Mouse (Mus musculus) kidney, postnatal 0 days (tissue): ENCODE results near the gene Gm26620. TPM values are rescaled to one million over a fixed set of nuclear protein-coding genes. Genes with fewer than 3 reads are reported as not detected.

Experiments used
- ATAC-seq: fragments of 200-750 bp; cut with Nextera tagmentation; replicated peaks from 2 replicates; pipeline ENCODE4 v1.8.0; 2017; ENCODE audit warnings: low read depth, moderate number of reproducible peaks, moderate TSS enrichment, moderate library complexity; ENCODE audit not compliant: low FRiP score
- DNase-seq: peaks from one replicate; pipeline ENCODE4 v3.0.0-alpha.2; 2016; ENCODE audit warnings: low spot score
- H3K27ac ChIP-seq: fragments of 300-500 bp; sonication (generic); 2 replicates; pipeline ENCODE4 v1.5.1; 2014; ENCODE audit warnings: mild to moderate bottlenecking
- H3K27me3 ChIP-seq: fragments of 300-500 bp; sonication (generic); 2 replicates; pipeline ENCODE4 v1.6.1; 2014; ENCODE audit warnings: low read length, mixed read lengths; ENCODE audit not compliant: insufficient read depth
- H3K36me3 ChIP-seq: fragments of 300-500 bp; sonication (generic); 2 replicates; pipeline ENCODE4 v1.6.1; 2014; ENCODE audit warnings: low read length, mixed read lengths; ENCODE audit not compliant: insufficient read depth
- H3K4me1 ChIP-seq: fragments of 300-500 bp; sonication (generic); replicated peaks from 2 replicates; pipeline ENCODE4 v1.6.1; 2014; ENCODE audit warnings: antibody characterized with exemption, low read length, mixed read lengths; ENCODE audit not compliant: insufficient read depth
- H3K4me2 ChIP-seq: fragments of 300-500 bp; sonication (generic); 2 replicates; pipeline ENCODE4 v1.6.1; 2014; ENCODE audit warnings: mild to moderate bottlenecking, low read length, moderate library complexity, mixed read lengths
- H3K4me3 ChIP-seq: fragments of 300-500 bp; sonication (generic); replicated peaks from 2 replicates; pipeline ENCODE4 v1.5.1; 2014; ENCODE audit warnings: low read depth, low read length
- H3K9ac ChIP-seq: fragments of 300-500 bp; sonication (generic); 2 replicates; pipeline ENCODE4 v1.6.1; 2014; ENCODE audit warnings: low read depth, low read length
- H3K9me3 ChIP-seq: fragments of 300-500 bp; sonication (generic); replicated peaks from 2 replicates; pipeline ENCODE4 v1.6.1; 2016; ENCODE audit warnings: low read length, inconsistent platforms, mixed read lengths
- CTCF ChIP-seq: IDR thresholded peaks from 2 replicates; pipeline ENCODE4 v1.5.1; 2016; ENCODE audit warnings: antibody characterized with exemption, low read depth, mild to moderate bottlenecking, moderate library complexity
- WGBS: fragments of 180-500 bp; shearing (Covaris S2); extraction: QIAGEN DNeasy Blood & Tissue Kit; methylation state at CpG from one replicate; pipeline ENCODE4 v1.1.7; 2014; 5-methylcytosine and 5-hydroxymethylcytosine counted together
- polyA plus RNA-seq: library from polyadenylated mRNA; unstranded; fragments of >200 nt; fragmentation: Nextera tagmentation; extraction: Ambion mirVana; gene quantifications from 2 replicates; pipeline ENCODE4 v1.2.1, GENCODE M21; 2015

The Gm26620 gene
- polyA plus RNA-seq, 1 experiment from 2014 or later: 2.1 TPM

DNA sequence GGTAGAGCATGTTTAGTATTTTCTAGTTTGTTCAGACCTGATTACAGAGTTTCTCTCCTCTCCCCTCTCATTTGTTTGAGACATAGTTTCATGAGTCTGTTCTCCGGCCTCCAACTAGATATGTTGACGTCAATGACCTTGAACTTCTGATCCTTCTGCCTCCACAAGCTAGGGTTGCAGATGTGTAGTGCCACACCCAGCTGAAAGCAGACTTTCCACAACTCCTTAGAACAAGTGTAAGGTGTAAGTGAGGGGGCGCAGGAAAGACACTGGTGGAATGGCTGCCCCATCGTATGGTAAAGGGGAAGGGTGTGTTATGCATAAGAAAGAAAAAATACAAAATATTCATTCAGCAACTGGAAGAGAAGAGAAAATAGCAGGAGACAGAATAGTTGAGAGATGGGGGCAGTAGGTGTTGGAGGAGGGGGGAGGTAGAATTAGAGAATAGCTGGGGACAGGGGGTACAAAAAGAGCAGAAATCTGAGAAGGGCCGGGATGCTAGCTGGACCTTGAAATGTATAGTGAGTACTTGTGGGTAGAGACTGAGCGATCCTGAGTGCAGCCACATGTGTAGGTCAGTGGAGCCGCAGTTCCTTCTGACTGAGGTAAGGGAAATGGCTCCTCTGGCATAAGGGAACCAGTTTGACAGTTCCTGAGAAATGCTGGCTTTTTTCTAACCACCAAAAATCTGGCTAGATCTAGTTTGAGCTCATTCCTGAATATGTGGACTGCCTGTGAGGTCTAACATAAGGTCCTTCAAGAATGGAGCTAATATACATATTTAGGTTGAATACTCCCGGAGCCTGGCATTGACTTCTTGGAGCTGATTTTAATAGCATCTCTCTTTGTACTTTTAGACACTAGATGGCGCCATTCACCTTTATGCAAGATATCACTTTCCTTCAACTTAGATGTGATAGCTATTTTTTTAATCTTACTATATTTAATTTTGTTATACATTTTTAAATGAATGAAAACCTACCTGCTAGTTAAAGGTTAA lies 10.0 kb downstream of the Gm26620 start:
- Histone ChIP-seq H3K36me3 (no peaks in the 10 kb centered on the region), H3K4me2 (no peak overlapping the region), H3K4me3 (no peak overlapping the region), H3K27ac (no peak overlapping the region), H3K4me1 (no peaks in the 10 kb centered on the region), H3K27me3 (no peaks in the 10 kb centered on the region), H3K9ac (no peak overlapping the region), H3K9me3 (no peaks in the 10 kb centered on the region)
- DNase-seq (peak; percentile 86), ATAC-seq (no peak)
- 59% methylated on average over 9 of the region's 9 CpGs for WGBS
- TF ChIP-seq CTCF: peak; percentile 74

DNA sequence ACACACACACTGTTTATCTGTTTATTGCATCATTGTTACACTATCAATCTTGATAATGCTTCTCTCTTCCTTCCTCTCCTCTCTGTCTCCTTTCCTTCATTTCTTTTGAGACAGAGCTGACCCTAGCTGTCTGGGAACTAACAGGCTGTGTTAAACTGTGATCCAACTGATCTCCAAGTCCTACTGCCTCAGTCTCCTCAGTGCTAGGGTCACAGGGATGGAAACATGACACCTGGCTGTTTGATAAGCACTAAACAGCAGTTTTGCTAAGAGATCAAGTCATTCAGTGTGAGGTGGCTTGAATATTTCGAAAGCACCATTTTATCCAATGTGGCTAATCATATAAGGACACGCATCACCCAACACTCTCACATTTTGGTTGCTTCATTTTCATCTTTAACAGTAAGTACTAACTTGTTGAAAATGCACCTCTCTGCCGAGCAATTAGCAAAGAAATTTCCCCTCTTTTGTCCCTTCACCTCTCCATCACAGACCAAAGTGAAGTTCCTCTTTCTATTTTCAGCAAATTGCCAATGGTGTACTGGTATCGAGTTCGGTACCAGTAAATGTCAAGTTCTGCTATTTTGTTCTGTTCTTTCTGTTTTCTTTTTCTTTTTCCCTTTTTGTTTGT lies 11.9 kb downstream of the Gm26620 start:
- no peak for ATAC-seq
- no peaks in the 10 kb centered on the region for H3K9me3 ChIP-seq

DNA sequence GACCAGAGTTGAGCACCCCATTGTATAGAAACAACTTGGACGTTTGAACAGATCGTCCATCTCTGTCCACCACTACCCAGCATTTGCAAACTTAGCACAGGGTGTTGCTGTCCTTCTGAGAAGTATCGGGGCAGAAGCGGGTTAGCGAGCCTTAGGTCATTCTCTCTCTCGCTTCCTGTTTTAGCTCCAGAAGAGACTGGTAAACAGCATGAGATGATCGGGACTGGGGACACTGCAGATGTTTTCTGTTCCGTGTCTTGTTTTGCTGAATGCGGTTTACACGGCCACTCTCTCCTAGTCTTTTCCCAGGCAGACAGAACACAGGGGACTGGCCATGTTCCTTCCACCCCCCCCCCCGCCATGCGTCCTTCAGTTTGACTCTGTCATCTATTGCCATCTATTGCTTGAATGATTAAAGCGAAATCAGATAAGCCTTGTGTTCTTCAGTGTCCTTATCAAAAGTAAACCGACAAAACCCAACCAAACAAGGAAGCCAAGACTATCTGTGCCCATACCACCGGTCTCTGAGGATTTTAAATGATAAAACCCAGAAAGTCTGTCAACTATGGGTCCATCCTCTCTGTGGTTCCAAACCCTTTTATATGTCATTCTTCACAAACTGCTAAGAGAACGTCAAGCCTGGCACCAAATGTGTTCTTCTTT lies 13.7 kb downstream of the Gm26620 start:
- H3K4me1 ChIP-seq: no peaks in the 10 kb centered on the region
- 66% methylated on average over 16 of the region's 16 CpGs for WGBS
- TF ChIP-seq CTCF: no peak
- H3K27ac ChIP-seq: no peak overlapping the region
- no peak overlapping the region for H3K9ac ChIP-seq
- no peak overlapping the region for H3K4me3 ChIP-seq
- H3K27me3 ChIP-seq: no peaks in the 10 kb centered on the region
- no peaks in the 10 kb centered on the region for H3K36me3 ChIP-seq
- ATAC-seq: no peak
- no peaks in the 10 kb centered on the region for H3K9me3 ChIP-seq
- no peak overlapping the region for H3K4me2 ChIP-seq
- no peak for DNase-seq

More for the DNA sequence above, 11.9 kb downstream of the Gm26620 start:
- Histone ChIP-seq H3K4me2 (no peak overlapping the region), H3K9ac (no peak overlapping the region), H3K4me1 (no peaks in the 10 kb centered on the region), H3K4me3 (no peak overlapping the region), H3K36me3 (no peaks in the 10 kb centered on the region), H3K27me3 (no peaks in the 10 kb centered on the region), H3K27ac (no peak overlapping the region)
- TF ChIP-seq CTCF: no peak
- WGBS: 80% methylated on average over 5 of the region's 5 CpGs
- no peak for DNase-seq

DNA sequence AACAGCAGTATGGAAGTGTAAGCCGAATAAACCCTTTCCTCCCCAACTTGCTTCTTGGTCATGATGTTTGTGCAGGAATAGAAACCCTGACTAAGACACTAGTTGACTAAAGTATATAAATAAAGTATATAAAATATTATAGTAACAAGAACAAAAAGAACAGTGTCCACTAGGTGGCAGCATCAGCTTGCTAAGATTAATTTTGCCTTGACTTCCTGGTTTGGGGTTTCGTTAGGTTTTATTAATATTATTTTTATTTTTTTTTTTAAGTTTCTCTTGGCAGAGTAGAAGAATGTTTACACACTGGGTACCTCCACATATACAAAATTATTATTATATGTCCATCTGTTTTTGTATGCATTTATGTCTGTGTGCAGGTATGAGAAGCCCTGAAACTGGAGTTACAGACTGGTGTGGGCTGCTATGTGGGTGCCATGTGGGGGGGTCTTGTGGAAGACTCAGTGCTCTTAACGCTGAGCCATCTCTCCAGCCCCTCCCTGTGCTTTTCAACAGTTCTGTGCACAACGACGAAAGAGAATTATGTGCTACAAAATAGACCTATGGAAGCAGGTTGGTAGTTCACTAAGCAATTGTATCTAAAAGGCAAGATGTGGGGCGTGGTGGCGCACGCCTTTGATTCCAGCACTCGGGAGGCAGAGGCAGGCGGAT lies 16.1 kb downstream of the Gm26620 start:
- Histone ChIP-seq H3K4me3 (no peak overlapping the region), H3K27me3 (no peaks in the 10 kb centered on the region), H3K9me3 (no peaks in the 10 kb centered on the region), H3K27ac (no peak overlapping the region), H3K9ac (no peak overlapping the region), H3K4me1 (no peaks in the 10 kb centered on the region), H3K4me2 (0 out of 2 replicates have a peak overlapping the region, but pooled peaks have one; percentile 3), H3K36me3 (no peaks in the 10 kb centered on the region)
- peak; percentile 77 for TF ChIP-seq CTCF
- 41% methylated on average over 10 of the region's 10 CpGs for WGBS
- ATAC-seq (no peak), DNase-seq (peak; percentile 88)

DNA sequence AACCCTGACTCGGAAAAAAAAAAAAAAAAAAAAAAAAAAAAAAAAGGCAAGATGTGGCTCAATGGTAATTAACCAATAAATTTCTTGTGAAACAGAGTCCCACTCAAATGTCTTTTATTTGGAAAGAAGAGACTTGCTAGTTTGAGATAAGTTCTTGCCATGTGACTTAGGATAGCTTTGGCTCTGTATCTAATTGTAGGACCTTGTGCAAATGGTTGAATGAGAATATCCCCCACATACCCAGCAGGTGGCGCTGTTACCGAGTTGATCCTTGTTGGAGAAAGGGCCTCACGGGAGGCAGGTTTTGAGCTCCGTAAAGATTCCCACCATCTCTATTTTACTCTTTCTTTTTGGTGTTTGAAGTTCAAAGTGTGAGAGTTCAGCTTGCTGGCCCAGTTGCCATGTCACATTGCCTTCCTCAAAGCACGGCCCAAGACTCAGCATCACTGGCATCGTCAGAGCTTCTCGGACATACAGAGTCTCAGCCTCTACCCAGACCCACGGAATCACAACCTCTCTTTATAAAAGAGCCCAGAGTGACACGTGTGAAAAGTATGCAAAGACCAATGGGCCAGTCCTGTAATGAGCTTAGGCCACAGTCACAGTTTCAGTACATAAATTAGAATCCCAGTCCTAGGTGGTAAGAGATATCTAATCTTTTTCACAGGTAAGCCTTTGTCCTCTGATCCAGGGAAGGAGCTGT lies 16.8 kb downstream of the Gm26620 start:
- Histone ChIP-seq H3K27me3 (no peaks in the 10 kb centered on the region), H3K4me2 (no peak overlapping the region), H3K4me3 (no peak overlapping the region), H3K36me3 (no peaks in the 10 kb centered on the region), H3K27ac (no peak overlapping the region), H3K9me3 (no peaks in the 10 kb centered on the region), H3K4me1 (no peaks in the 10 kb centered on the region), H3K9ac (no peak overlapping the region)
- TF ChIP-seq CTCF: peak; percentile 93
- WGBS: 31% methylated on average over 10 of the region's 10 CpGs
- ATAC-seq: peak; percentile 29; the same call in 1 of the 2 replicates
- peak; percentile 90 for DNase-seq
